Mouse (Mus musculus): ENCODE data around the gene Nlrc5. TPM values are rescaled to one million over a fixed set of nuclear protein-coding genes. Genes with fewer than 3 reads are reported as not detected.

Nlrc5 gene
- polyA plus RNA-seq, 1 experiment from 2014 or later, result 0.31 TPM

- no peaks in the 10 kb centered on the region for H3K27me3 ChIP-seq (replicated peaks; ENCODE audit: control insufficient read depth, insufficient read depth, low read length)
- H3K4me3 ChIP-seq (ENCODE audit: low read length), result peak overlapping the region; percentile 33
- H3K9me3 ChIP-seq (ENCODE audit: control insufficient read depth, low read length), result no peaks in the 10 kb centered on the region
- H3K9ac ChIP-seq (ENCODE audit: low read depth, low read length), result peak overlapping the region; percentile 60
- H3K4me1 ChIP-seq (ENCODE audit: control insufficient read depth, insufficient read depth, low read depth, low read length), result peaks cover 6% of the 10 kb centered on the region
- 4% methylated on average over 15 of the region's 15 CpGs for WGBS
- no peaks in the 10 kb centered on the region for H3K36me3 ChIP-seq (ENCODE audit: control insufficient read depth, insufficient read depth, low read length)
- peak overlapping the region; percentile 69 for H3K4me2 ChIP-seq (ENCODE audit: low read length)
- ATAC-seq, result peak; percentile 92
- H3K27ac ChIP-seq (ENCODE audit: low read depth, low read length), result no peak overlapping the region
Measured at GRCm38 (mm10) chr8:94492021-94492681, 58.0 kb downstream of the Nlrc5 start.

- H3K9me3 ChIP-seq (ENCODE audit: control insufficient read depth, low read length), result no peaks in the 10 kb centered on the region
- H3K36me3 ChIP-seq (ENCODE audit: control insufficient read depth, insufficient read depth, low read length), result no peaks in the 10 kb centered on the region
- WGBS, result 33% methylated on average over 1 of the region's 1 CpGs
- H3K9ac ChIP-seq (ENCODE audit: low read depth, low read length), result no peak overlapping the region
- H3K4me2 ChIP-seq (ENCODE audit: low read length), result no peak overlapping the region
- H3K4me1 ChIP-seq (ENCODE audit: control insufficient read depth, insufficient read depth, low read depth, low read length), result peaks cover 6% of the 10 kb centered on the region
- H3K27ac ChIP-seq (ENCODE audit: low read depth, low read length), result no peak overlapping the region
- ATAC-seq, result no peak
- no peak overlapping the region for H3K4me3 ChIP-seq (ENCODE audit: low read length)
- no peaks in the 10 kb centered on the region for H3K27me3 ChIP-seq (replicated peaks; ENCODE audit: control insufficient read depth, insufficient read depth, low read length)
Measured at GRCm38 (mm10) chr8:94493240-94493639, 59.1 kb downstream of the Nlrc5 start.

GRCm38 (mm10) chr8:94515430-94516208 is 81.5 kb downstream of the Nlrc5 start:
- no peaks in the 10 kb centered on the region for H3K9me3 ChIP-seq (ENCODE audit: control insufficient read depth, low read length)
- no peaks in the 10 kb centered on the region for H3K27me3 ChIP-seq (replicated peaks; ENCODE audit: control insufficient read depth, insufficient read depth, low read length)
- no peak overlapping the region for H3K9ac ChIP-seq (ENCODE audit: low read depth, low read length)
- no peaks in the 10 kb centered on the region for H3K36me3 ChIP-seq (ENCODE audit: control insufficient read depth, insufficient read depth, low read length)
- peak; percentile 58; the same call in 1 of the 2 replicates for ATAC-seq
- no peaks in the 10 kb centered on the region for H3K4me1 ChIP-seq (ENCODE audit: control insufficient read depth, insufficient read depth, low read depth, low read length)
- no peak overlapping the region for H3K4me2 ChIP-seq (ENCODE audit: low read length)
- H3K27ac ChIP-seq (ENCODE audit: low read depth, low read length), result no peak overlapping the region
- H3K4me3 ChIP-seq (ENCODE audit: low read length), result no peak overlapping the region
- WGBS, result 63% methylated on average over 5 of the region's 5 CpGs

- no peaks in the 10 kb centered on the region for H3K4me1 ChIP-seq (ENCODE audit: control insufficient read depth, insufficient read depth, low read depth, low read length)
Measured at GRCm38 (mm10) chr8:94516209-94516593, 82.0 kb downstream of the Nlrc5 start.

GRCm38 (mm10) chr8:94516766-94517165 is 82.6 kb downstream of the Nlrc5 start:
- no peak for ATAC-seq

More at GRCm38 (mm10) chr8:94516209-94516593, 82.0 kb downstream of the Nlrc5 start:
- no peaks in the 10 kb centered on the region for H3K36me3 ChIP-seq (ENCODE audit: control insufficient read depth, insufficient read depth, low read length)
- H3K9me3 ChIP-seq (ENCODE audit: control insufficient read depth, low read length), result no peaks in the 10 kb centered on the region
- no peak for ATAC-seq
- H3K9ac ChIP-seq (ENCODE audit: low read depth, low read length), result no peak overlapping the region
- WGBS, result 17% methylated on average over 1 of the region's 1 CpGs
- no peak overlapping the region for H3K27ac ChIP-seq (ENCODE audit: low read depth, low read length)
- no peak overlapping the region for H3K4me2 ChIP-seq (ENCODE audit: low read length)
- no peaks in the 10 kb centered on the region for H3K27me3 ChIP-seq (replicated peaks; ENCODE audit: control insufficient read depth, insufficient read depth, low read length)
- no peak overlapping the region for H3K4me3 ChIP-seq (ENCODE audit: low read length)

GRCm38 (mm10) chr8:94518331-94518730 is 84.2 kb downstream of the Nlrc5 start:
- 76% methylated on average over 10 of the region's 10 CpGs for WGBS
- Histone ChIP-seq H3K9ac (ENCODE audit: low read depth, low read length) (no peak overlapping the region), H3K9me3 (ENCODE audit: control insufficient read depth, low read length) (no peaks in the 10 kb centered on the region)

More at GRCm38 (mm10) chr8:94516766-94517165, 82.6 kb downstream of the Nlrc5 start:
- 69% methylated on average over 3 of the region's 3 CpGs for WGBS
- Histone ChIP-seq H3K4me3 (ENCODE audit: low read length) (no peak overlapping the region), H3K9me3 (ENCODE audit: control insufficient read depth, low read length) (no peaks in the 10 kb centered on the region), H3K36me3 (ENCODE audit: control insufficient read depth, insufficient read depth, low read length) (no peaks in the 10 kb centered on the region), H3K27ac (ENCODE audit: low read depth, low read length) (no peak overlapping the region), H3K4me1 (ENCODE audit: control insufficient read depth, insufficient read depth, low read depth, low read length) (no peaks in the 10 kb centered on the region), H3K4me2 (ENCODE audit: low read length) (no peak overlapping the region), H3K27me3 (replicated peaks; ENCODE audit: control insufficient read depth, insufficient read depth, low read length) (no peaks in the 10 kb centered on the region), H3K9ac (ENCODE audit: low read depth, low read length) (no peak overlapping the region)

GRCm38 (mm10) chr8:94519021-94519420 is 84.9 kb downstream of the Nlrc5 start:
- WGBS, result 94% methylated on average over 5 of the region's 5 CpGs
- no peaks in the 10 kb centered on the region for H3K4me1 ChIP-seq (ENCODE audit: control insufficient read depth, insufficient read depth, low read depth, low read length)
- H3K27me3 ChIP-seq (replicated peaks; ENCODE audit: control insufficient read depth, insufficient read depth, low read length), result no peaks in the 10 kb centered on the region
- no peak overlapping the region for H3K4me2 ChIP-seq (ENCODE audit: low read length)
- no peaks in the 10 kb centered on the region for H3K36me3 ChIP-seq (ENCODE audit: control insufficient read depth, insufficient read depth, low read length)
- H3K27ac ChIP-seq (ENCODE audit: low read depth, low read length), result no peak overlapping the region
- no peak overlapping the region for H3K4me3 ChIP-seq (ENCODE audit: low read length)
- ATAC-seq, result no peak
- H3K9me3 ChIP-seq (ENCODE audit: control insufficient read depth, low read length), result no peaks in the 10 kb centered on the region
- no peak overlapping the region for H3K9ac ChIP-seq (ENCODE audit: low read depth, low read length)

More at GRCm38 (mm10) chr8:94518331-94518730, 84.2 kb downstream of the Nlrc5 start:
- H3K27me3 ChIP-seq (replicated peaks; ENCODE audit: control insufficient read depth, insufficient read depth, low read length), result no peaks in the 10 kb centered on the region
- ATAC-seq, result no peak
- H3K4me1 ChIP-seq (ENCODE audit: control insufficient read depth, insufficient read depth, low read depth, low read length), result no peaks in the 10 kb centered on the region
- H3K4me3 ChIP-seq (ENCODE audit: low read length), result no peak overlapping the region
- H3K36me3 ChIP-seq (ENCODE audit: control insufficient read depth, insufficient read depth, low read length), result no peaks in the 10 kb centered on the region
- no peak overlapping the region for H3K27ac ChIP-seq (ENCODE audit: low read depth, low read length)
- no peak overlapping the region for H3K4me2 ChIP-seq (ENCODE audit: low read length)

GRCm38 (mm10) chr8:94521481-94521880 is 87.3 kb downstream of the Nlrc5 start:
- Histone ChIP-seq H3K27ac (ENCODE audit: low read depth, low read length) (no peak overlapping the region), H3K4me3 (ENCODE audit: low read length) (no peak overlapping the region), H3K9ac (ENCODE audit: low read depth, low read length) (no peak overlapping the region), H3K4me1 (ENCODE audit: control insufficient read depth, insufficient read depth, low read depth, low read length) (no peaks in the 10 kb centered on the region), H3K36me3 (ENCODE audit: control insufficient read depth, insufficient read depth, low read length) (no peaks in the 10 kb centered on the region), H3K27me3 (replicated peaks; ENCODE audit: control insufficient read depth, insufficient read depth, low read length) (no peaks in the 10 kb centered on the region), H3K9me3 (ENCODE audit: control insufficient read depth, low read length) (no peaks in the 10 kb centered on the region), H3K4me2 (ENCODE audit: low read length) (no peak overlapping the region)
- no peak for ATAC-seq
- WGBS, result 44% methylated on average over 4 of the region's 4 CpGs

- WGBS, result 80% methylated on average over 3 of the region's 3 CpGs
- H3K27ac ChIP-seq (ENCODE audit: low read depth, low read length), result no peak overlapping the region
- H3K9me3 ChIP-seq (ENCODE audit: control insufficient read depth, low read length), result no peaks in the 10 kb centered on the region
- no peaks in the 10 kb centered on the region for H3K27me3 ChIP-seq (replicated peaks; ENCODE audit: control insufficient read depth, insufficient read depth, low read length)
- no peak overlapping the region for H3K4me3 ChIP-seq (ENCODE audit: low read length)
- no peak overlapping the region for H3K9ac ChIP-seq (ENCODE audit: low read depth, low read length)
- H3K4me2 ChIP-seq (ENCODE audit: low read length), result no peak overlapping the region
- H3K4me1 ChIP-seq (ENCODE audit: control insufficient read depth, insufficient read depth, low read depth, low read length), result no peaks in the 10 kb centered on the region
- no peaks in the 10 kb centered on the region for H3K36me3 ChIP-seq (ENCODE audit: control insufficient read depth, insufficient read depth, low read length)
- ATAC-seq, result no peak
Measured at GRCm38 (mm10) chr8:94522482-94522881, 88.3 kb downstream of the Nlrc5 start.

Data from hindbrain, embryonic 16.5 days (tissue).